Mouse (Mus musculus): ENCODE data around the gene Rtl3. TPM values are rescaled to one million over a fixed set of nuclear protein-coding genes. Genes with fewer than 3 reads are reported as not detected.

The Rtl3 gene
- total RNA-seq (2017) = not detected in 2 replicates

GRCm38 (mm10) chrX:106840409-106840808 lies at the start of gene Rtl3:
Gene Rtl3, minus strand, starts transcription at chrX:106840644.
- no peak for ATAC-seq (replicated peaks; ENCODE audit: low read depth, poor library complexity, severe bottlenecking)

- no peak for ATAC-seq (replicated peaks; ENCODE audit: low read depth, poor library complexity, severe bottlenecking)
Measured at GRCm38 (mm10) chrX:106872315-106872714, 31.9 kb upstream of the Rtl3 start.

GRCm38 (mm10) chrX:106871894-106872293 lies 31.4 kb upstream of the Rtl3 start:
- no peak for ATAC-seq (replicated peaks; ENCODE audit: low read depth, poor library complexity, severe bottlenecking)

- ATAC-seq (replicated peaks; ENCODE audit: low read depth, poor library complexity, severe bottlenecking) = no peak
Measured at GRCm38 (mm10) chrX:106871426-106871825, 31.0 kb upstream of the Rtl3 start.

- ATAC-seq (replicated peaks; ENCODE audit: low read depth, poor library complexity, severe bottlenecking) = no peak
Measured at GRCm38 (mm10) chrX:106853523-106854300, 13.3 kb upstream of the Rtl3 start.

- no peak for ATAC-seq (replicated peaks; ENCODE audit: low read depth, poor library complexity, severe bottlenecking)
Measured at GRCm38 (mm10) chrX:106839591-106839990, 853 bp downstream of the Rtl3 start.

- no peak for ATAC-seq (replicated peaks; ENCODE audit: low read depth, poor library complexity, severe bottlenecking)
Measured at GRCm38 (mm10) chrX:106830494-106830893, 9.9 kb downstream of the Rtl3 start.

GRCm38 (mm10) chrX:106809560-106810226 lies 30.8 kb downstream of the Rtl3 start:
- no peak for ATAC-seq (replicated peaks; ENCODE audit: low read depth, poor library complexity, severe bottlenecking)

GRCm38 (mm10) chrX:106804387-106804786 lies 36.1 kb downstream of the Rtl3 start:
- ATAC-seq (replicated peaks; ENCODE audit: low read depth, poor library complexity, severe bottlenecking) = no peak

- 0 out of 2 replicates have a peak, but pooled peaks have one; percentile 52 for ATAC-seq (replicated peaks; ENCODE audit: low read depth, poor library complexity, severe bottlenecking)
Measured at GRCm38 (mm10) chrX:106794686-106795085, 45.8 kb downstream of the Rtl3 start.

Other genes with a start within 250 kb of the Rtl3 start
- gene Cysltr1, start 237.0 kb downstream of the Rtl3 start, total RNA-seq (2017) = 0.46 and 6.8 TPM in 2 replicates
- gene Lpar4, start 80.0 kb upstream of the Rtl3 start, total RNA-seq (2017) = 0.05 and 0.73 TPM in 2 replicates
- gene P2ry10, start 247.8 kb upstream of the Rtl3 start, total RNA-seq (2017) = 2.0 and 4.3 TPM in 2 replicates

All from common myeloid progenitor, adult 5-6 weeks (primary cell).